Mouse (Mus musculus): ENCODE measurements around the gene Psg16. TPM values are rescaled to one million over a fixed set of nuclear protein-coding genes. Genes with fewer than 3 reads are reported as not detected.
"Not testable (repeated sequence)": the region's sequence is repeated elsewhere in the genome, so short reads cannot be mapped to it uniquely, and the experiment has no call there.

Psg16 gene
- polyA plus RNA-seq, 1 experiment from 2014 or later, result 0.19 TPM

- Histone ChIP-seq H3K4me2 (replicated peaks; ENCODE audit: low read depth, low read length) (peak within 1 kb of the TSS; percentile 86), H3K4me1 (ENCODE audit: insufficient read depth, low read length) (peaks cover 46% of the 10 kb centered on the region), H3K27me3 (ENCODE audit: insufficient read depth, low read length) (no peaks in the 10 kb centered on the region), H3K9me3 (ENCODE audit: low read length) (no peaks in the 10 kb centered on the region), H3K36me3 (ENCODE audit: insufficient read depth, low read length) (no peaks in the 10 kb centered on the region), H3K9ac (replicated peaks; ENCODE audit: low read length) (peak within 1 kb of the TSS; percentile 75), H3K27ac (ENCODE audit: low read length) (peak within 1 kb of the TSS; percentile 99), H3K4me3 (ENCODE audit: low read length) (peak within 1 kb of the TSS; percentile 56)
- peak; percentile 80 for ATAC-seq (ENCODE audit: low FRiP score, low TSS enrichment)
- WGBS, result 0% methylated on average over 15 of the region's 15 CpGs
These were observed 11.5 kb upstream of the Psg16 start, which contains the start of gene Hif3a for GRCm38 (mm10) chr7:17062389-17062788. Gene Hif3a (minus strand): TSS chr7:17062427.

DNA sequence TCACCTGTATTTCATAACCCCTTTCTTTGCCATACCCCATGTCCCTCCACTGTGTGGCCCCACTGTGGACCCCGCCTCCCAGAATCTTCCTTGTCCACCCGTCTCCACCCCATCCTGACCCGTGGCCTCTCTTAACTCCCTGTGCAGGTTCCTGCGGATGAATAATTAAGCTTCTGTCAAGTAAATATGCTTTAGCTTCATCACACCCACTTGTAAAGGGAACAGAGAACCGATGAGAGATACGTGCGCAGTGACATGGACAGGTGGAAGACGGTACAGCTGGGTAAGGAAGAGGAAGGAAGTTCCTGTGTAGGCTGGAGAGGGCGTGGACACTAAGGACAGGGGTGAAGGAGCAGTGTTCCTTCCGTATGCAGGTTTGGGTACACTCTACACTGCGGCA is 11.0 kb upstream of the Psg16 start:
- Histone ChIP-seq H3K36me3 (ENCODE audit: insufficient read depth, low read length) (no peaks in the 10 kb centered on the region), H3K4me3 (ENCODE audit: low read length) (peak overlapping the region; percentile 56), H3K4me2 (replicated peaks; ENCODE audit: low read depth, low read length) (peak overlapping the region; percentile 86), H3K27ac (ENCODE audit: low read length) (peak overlapping the region; percentile 84), H3K9ac (replicated peaks; ENCODE audit: low read length) (peak overlapping the region; percentile 68), H3K27me3 (ENCODE audit: insufficient read depth, low read length) (no peaks in the 10 kb centered on the region), H3K9me3 (ENCODE audit: low read length) (no peaks in the 10 kb centered on the region), H3K4me1 (ENCODE audit: insufficient read depth, low read length) (peaks cover 42% of the 10 kb centered on the region)
- 15% methylated on average over 11 of the region's 11 CpGs for WGBS
- peak; percentile 24 for ATAC-seq (ENCODE audit: low FRiP score, low TSS enrichment)

DNA sequence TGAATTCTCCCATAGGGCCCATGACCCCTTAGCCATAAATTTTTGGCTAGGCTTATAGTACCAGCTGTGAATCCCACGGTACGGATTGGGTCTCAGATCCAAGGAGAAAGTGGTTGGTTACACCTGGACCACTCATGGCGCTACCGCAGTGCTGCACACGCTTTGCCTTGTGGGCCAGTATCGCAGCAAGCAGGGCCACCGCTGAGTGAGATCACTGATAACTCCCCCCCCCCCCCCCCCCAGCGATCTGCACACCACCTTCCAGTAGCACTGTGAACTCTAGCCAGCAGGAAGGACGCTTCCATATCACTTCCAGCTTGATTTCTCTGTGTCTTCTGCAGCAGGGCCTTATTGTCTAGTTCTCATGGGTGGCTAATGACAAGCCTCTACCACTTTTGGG is 8.2 kb upstream of the Psg16 start:
- no peak for ATAC-seq (ENCODE audit: low FRiP score, low TSS enrichment)
- Histone ChIP-seq H3K9ac (replicated peaks; ENCODE audit: low read length) (no peak overlapping the region), H3K36me3 (ENCODE audit: insufficient read depth, low read length) (no peaks in the 10 kb centered on the region), H3K4me2 (replicated peaks; ENCODE audit: low read depth, low read length) (no peak overlapping the region), H3K27me3 (ENCODE audit: insufficient read depth, low read length) (no peaks in the 10 kb centered on the region), H3K4me3 (ENCODE audit: low read length) (no peak overlapping the region), H3K4me1 (ENCODE audit: insufficient read depth, low read length) (peaks cover 14% of the 10 kb centered on the region), H3K9me3 (ENCODE audit: low read length) (no peaks in the 10 kb centered on the region), H3K27ac (ENCODE audit: low read length) (no peak overlapping the region)
- 73% methylated on average over 8 of the region's 9 CpGs for WGBS

- Histone ChIP-seq H3K9me3 (ENCODE audit: low read length) (no peaks in the 10 kb centered on the region), H3K36me3 (ENCODE audit: insufficient read depth, low read length) (no peaks in the 10 kb centered on the region), H3K4me1 (ENCODE audit: insufficient read depth, low read length) (peaks cover 7% of the 10 kb centered on the region), H3K27me3 (ENCODE audit: insufficient read depth, low read length) (no peaks in the 10 kb centered on the region), H3K27ac (ENCODE audit: low read length) (no peak overlapping the region), H3K4me2 (replicated peaks; ENCODE audit: low read depth, low read length) (no peak overlapping the region), H3K9ac (replicated peaks; ENCODE audit: low read length) (no peak overlapping the region), H3K4me3 (ENCODE audit: low read length) (no peak overlapping the region)
- ATAC-seq (ENCODE audit: low FRiP score, low TSS enrichment), result no peak
- 12% methylated on average over 2 of the region's 2 CpGs for WGBS
These were observed 7.4 kb upstream of the Psg16 start for GRCm38 (mm10) chr7:17066412-17066811.

DNA sequence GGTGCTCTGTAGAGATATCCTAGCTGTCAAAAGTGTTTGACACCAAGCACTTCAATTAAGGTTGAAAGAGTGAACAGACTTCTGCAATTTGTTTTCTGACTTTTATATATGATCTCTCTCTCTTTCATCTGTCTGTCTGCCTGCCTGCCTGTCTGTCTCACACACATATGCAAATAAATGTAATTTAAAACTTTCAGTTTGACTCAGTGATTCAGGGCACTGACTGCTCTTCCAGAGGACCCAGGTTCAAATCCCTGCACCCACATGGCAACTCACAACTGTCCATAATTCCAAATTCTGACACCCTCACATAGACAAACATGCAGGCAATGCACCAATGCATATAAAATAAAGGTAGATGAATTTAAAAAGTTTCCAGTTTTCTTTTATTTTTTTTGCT is 6.8 kb upstream of the Psg16 start:
- Histone ChIP-seq H3K36me3 (ENCODE audit: insufficient read depth, low read length) (no peaks in the 10 kb centered on the region), H3K9ac (replicated peaks; ENCODE audit: low read length) (no peak overlapping the region)
- no peak for ATAC-seq (ENCODE audit: low FRiP score, low TSS enrichment)

DNA sequence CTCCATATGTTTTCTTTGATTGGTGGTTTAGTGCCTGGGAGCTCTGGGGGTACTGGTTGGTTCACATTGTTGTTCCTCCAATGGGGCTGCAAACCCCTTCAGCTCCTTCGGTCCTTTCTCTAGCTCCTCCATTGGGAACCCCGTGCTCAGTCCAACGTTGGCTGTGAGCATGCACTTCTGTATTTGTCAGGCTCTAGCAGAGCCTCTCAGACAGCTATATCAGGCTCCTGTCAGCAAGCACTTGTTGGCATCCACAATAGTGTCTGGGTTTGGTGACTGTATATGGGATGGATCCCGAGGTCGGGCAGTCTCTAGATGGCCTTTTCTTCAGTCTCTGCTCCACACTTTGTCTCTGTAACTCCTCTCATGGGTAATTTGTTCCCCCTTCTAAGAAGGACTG is 6.2 kb upstream of the Psg16 start:
- not testable (repeated sequence) for H3K4me2 ChIP-seq (replicated peaks; ENCODE audit: low read depth, low read length); H3K4me3 ChIP-seq (ENCODE audit: low read length); ATAC-seq (ENCODE audit: low FRiP score, low TSS enrichment); H3K27ac ChIP-seq (ENCODE audit: low read length); H3K9ac ChIP-seq (replicated peaks; ENCODE audit: low read length); H3K4me1 ChIP-seq (ENCODE audit: insufficient read depth, low read length); H3K27me3 ChIP-seq (ENCODE audit: insufficient read depth, low read length); H3K36me3 ChIP-seq (ENCODE audit: insufficient read depth, low read length); H3K9me3 ChIP-seq (ENCODE audit: low read length)
- 68% methylated on average over 5 of the region's 5 CpGs for WGBS

More for the DNA sequence above, 6.8 kb upstream of the Psg16 start:
- Histone ChIP-seq H3K27ac (ENCODE audit: low read length) (no peak overlapping the region), H3K4me2 (replicated peaks; ENCODE audit: low read depth, low read length) (no peak overlapping the region), H3K27me3 (ENCODE audit: insufficient read depth, low read length) (no peaks in the 10 kb centered on the region), H3K4me3 (ENCODE audit: low read length) (no peak overlapping the region), H3K9me3 (ENCODE audit: low read length) (no peaks in the 10 kb centered on the region), H3K4me1 (ENCODE audit: insufficient read depth, low read length) (peaks cover 7% of the 10 kb centered on the region)

GRCm38 (mm10) chr7:17073513-17073903 is 332 bp upstream of the Psg16 start:
- Histone ChIP-seq H3K4me1 (ENCODE audit: insufficient read depth, low read length) (no peaks in the 10 kb centered on the region), H3K27me3 (ENCODE audit: insufficient read depth, low read length) (no peaks in the 10 kb centered on the region), H3K27ac (ENCODE audit: low read length) (no peak overlapping the region), H3K9ac (replicated peaks; ENCODE audit: low read length) (no peak overlapping the region), H3K36me3 (ENCODE audit: insufficient read depth, low read length) (no peaks in the 10 kb centered on the region), H3K4me3 (ENCODE audit: low read length) (no peak overlapping the region), H3K4me2 (replicated peaks; ENCODE audit: low read depth, low read length) (no peak overlapping the region), H3K9me3 (ENCODE audit: low read length) (no peaks in the 10 kb centered on the region)
- no peak for ATAC-seq (ENCODE audit: low FRiP score, low TSS enrichment)
- WGBS, result 58% methylated on average over 5 of the region's 5 CpGs

DNA sequence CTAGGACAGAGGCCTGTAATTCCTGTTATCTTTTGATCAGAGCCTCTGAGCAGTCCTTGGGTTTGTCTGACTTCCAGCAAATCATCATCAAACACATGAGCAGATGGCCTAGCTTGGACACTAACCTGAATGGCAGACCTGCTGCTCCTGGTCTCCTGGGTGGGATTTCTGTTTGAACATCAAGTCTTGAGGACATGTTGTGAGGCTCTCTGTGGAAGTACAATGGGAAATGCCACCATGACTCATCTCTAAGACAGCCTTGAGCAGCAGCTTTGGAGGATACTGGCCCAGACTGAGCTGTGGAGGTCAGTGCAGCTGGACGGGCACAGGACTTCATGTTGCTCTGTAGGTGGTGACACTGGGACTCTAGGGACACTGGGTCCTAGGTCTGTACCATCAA is 2.7 kb downstream of the Psg16 start:
- Histone ChIP-seq H3K9ac (replicated peaks; ENCODE audit: low read length) (no peak overlapping the region), H3K36me3 (ENCODE audit: insufficient read depth, low read length) (no peaks in the 10 kb centered on the region), H3K4me3 (ENCODE audit: low read length) (no peak overlapping the region), H3K27ac (ENCODE audit: low read length) (no peak overlapping the region), H3K27me3 (ENCODE audit: insufficient read depth, low read length) (no peaks in the 10 kb centered on the region), H3K9me3 (ENCODE audit: low read length) (no peaks in the 10 kb centered on the region), H3K4me1 (ENCODE audit: insufficient read depth, low read length) (no peaks in the 10 kb centered on the region), H3K4me2 (replicated peaks; ENCODE audit: low read depth, low read length) (no peak overlapping the region)
- 93% methylated on average over 1 of the region's 1 CpGs for WGBS
- ATAC-seq (ENCODE audit: low FRiP score, low TSS enrichment), result no peak

- Histone ChIP-seq H3K9ac (replicated peaks; ENCODE audit: low read length) (no peak overlapping the region), H3K27ac (ENCODE audit: low read length) (no peak overlapping the region), H3K27me3 (ENCODE audit: insufficient read depth, low read length) (no peaks in the 10 kb centered on the region), H3K4me3 (ENCODE audit: low read length) (no peak overlapping the region), H3K9me3 (ENCODE audit: low read length) (no peaks in the 10 kb centered on the region), H3K36me3 (ENCODE audit: insufficient read depth, low read length) (no peaks in the 10 kb centered on the region), H3K4me2 (replicated peaks; ENCODE audit: low read depth, low read length) (no peak overlapping the region), H3K4me1 (ENCODE audit: insufficient read depth, low read length) (no peaks in the 10 kb centered on the region)
- ATAC-seq (ENCODE audit: low FRiP score, low TSS enrichment), result no peak
- WGBS, result 83% methylated on average over 7 of the region's 7 CpGs
These were observed 4.3 kb downstream of the Psg16 start for GRCm38 (mm10) chr7:17078076-17078654.

GRCm38 (mm10) chr7:17082766-17083165 is 8.9 kb downstream of the Psg16 start:
- WGBS, result 81% methylated on average over 4 of the region's 4 CpGs
- H3K27me3 ChIP-seq (ENCODE audit: insufficient read depth, low read length), result no peaks in the 10 kb centered on the region

More at GRCm38 (mm10) chr7:17082766-17083165, 8.9 kb downstream of the Psg16 start:
- ATAC-seq (ENCODE audit: low FRiP score, low TSS enrichment), result no peak
- Histone ChIP-seq H3K4me3 (ENCODE audit: low read length) (no peak overlapping the region), H3K36me3 (ENCODE audit: insufficient read depth, low read length) (no peaks in the 10 kb centered on the region), H3K4me1 (ENCODE audit: insufficient read depth, low read length) (no peaks in the 10 kb centered on the region), H3K4me2 (replicated peaks; ENCODE audit: low read depth, low read length) (no peak overlapping the region), H3K9ac (replicated peaks; ENCODE audit: low read length) (no peak overlapping the region), H3K27ac (ENCODE audit: low read length) (no peak overlapping the region), H3K9me3 (ENCODE audit: low read length) (no peaks in the 10 kb centered on the region)
